Mouse (Mus musculus) stomach, embryonic 14.5 days (tissue): ENCODE data around the gene Sec16b. TPM values are rescaled to one million over a fixed set of nuclear protein-coding genes. Genes with fewer than 3 reads are reported as not detected.

Source experiments
- ATAC-seq: fragments of 200-750 bp; cut with Nextera tagmentation; 2 replicates; pipeline ENCODE4 v1.8.0; 2017; ENCODE audit warnings: low read depth, moderate TSS enrichment; ENCODE audit not compliant: insufficient number of reproducible peaks, insufficient read depth, low FRiP score
- H3K27ac ChIP-seq: fragments of 300-500 bp; sonication (generic); 2 replicates; pipeline ENCODE4 v1.5.1; 2014; ENCODE audit warnings: mild to moderate bottlenecking, low read length, moderate library complexity, mixed read lengths
- H3K27me3 ChIP-seq: fragments of 300-500 bp; sonication (generic); 2 replicates; pipeline ENCODE4 v1.6.1; 2014; ENCODE audit warnings: low read length, control low read depth, mixed read lengths; ENCODE audit not compliant: control insufficient read depth, insufficient read depth
- H3K36me3 ChIP-seq: fragments of 300-500 bp; sonication (generic); 2 replicates; pipeline ENCODE4 v1.6.1; 2014; ENCODE audit warnings: mild to moderate bottlenecking, control low read depth, low read length, moderate library complexity, mixed read lengths; ENCODE audit not compliant: control insufficient read depth, insufficient read depth
- H3K4me1 ChIP-seq: fragments of 300-500 bp; sonication (generic); 2 replicates; pipeline ENCODE4 v1.6.1; 2014; ENCODE audit warnings: low read length, control low read depth, mixed read lengths; ENCODE audit not compliant: control insufficient read depth, insufficient read depth
- H3K4me2 ChIP-seq: fragments of 300-500 bp; sonication (generic); replicated peaks from 2 replicates; pipeline ENCODE4 v1.6.1; 2014; ENCODE audit warnings: low read depth, low read length, control low read depth
- H3K4me3 ChIP-seq: fragments of 300-500 bp; sonication (generic); 2 replicates; pipeline ENCODE4 v1.5.1; 2014; ENCODE audit warnings: low read depth, low read length, control low read depth
- H3K9ac ChIP-seq: fragments of 300-500 bp; sonication (generic); replicated peaks from 2 replicates; pipeline ENCODE4 v1.6.1; 2014; ENCODE audit warnings: low read depth, mild to moderate bottlenecking, control low read depth, low read length, moderate library complexity, mixed read lengths
- H3K9me3 ChIP-seq: fragments of 300-500 bp; sonication (generic); 2 replicates; pipeline ENCODE4 v1.6.1; 2016; ENCODE audit warnings: low read depth, low read length, control low read depth; ENCODE audit not compliant: control insufficient read depth
- WGBS: fragments of 180-500 bp; shearing (Covaris S2); extraction: QIAGEN DNeasy Blood & Tissue Kit; methylation state at CpG from one replicate; pipeline ENCODE4 v1.1.7; 2014; 5-methylcytosine and 5-hydroxymethylcytosine counted together
- polyA plus RNA-seq: library from polyadenylated mRNA; unstranded; fragments of >200 nt; fragmentation: Nextera tagmentation; extraction: Ambion mirVana; gene quantifications from 2 replicates; pipeline ENCODE4 v1.2.1, GENCODE M21; 2014

The Sec16b gene
- 6.7 and 7.9 TPM in 2 replicates for polyA plus RNA-seq

DNA sequence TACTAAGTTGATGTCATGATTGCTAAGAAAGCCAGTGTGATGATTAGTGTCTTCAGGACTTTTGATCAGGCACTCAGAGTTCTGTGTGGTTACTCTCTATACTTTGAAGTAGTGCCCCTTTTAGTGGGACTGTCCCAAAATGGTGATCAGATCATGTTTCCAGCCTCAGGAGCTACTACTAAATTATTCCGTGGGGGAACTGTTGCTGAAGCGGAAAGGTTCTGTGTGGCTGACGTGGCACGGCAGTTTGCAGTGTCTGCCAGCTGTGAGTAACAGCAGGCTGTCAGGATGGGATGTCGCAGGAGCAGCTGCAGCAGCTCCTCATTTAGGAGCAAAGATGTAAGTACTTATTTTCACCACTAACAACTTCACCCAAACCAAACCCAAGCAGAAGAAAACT is at the start of gene Sec16b:
Gene Sec16b, plus strand, starts transcription at position 207 of the 400 bp plus-strand sequence.
- Histone ChIP-seq H3K4me1 (0 out of 2 replicates have a peak, but pooled peaks cover 6% of the 10 kb centered on the region), H3K4me2 (peak within 1 kb of the TSS; percentile 6), H3K27ac (peak within 1 kb of the TSS; percentile 33; the same call in 1 of the 2 replicates), H3K9me3 (no peaks in the 10 kb centered on the region), H3K9ac (no peak within 1 kb of the TSS), H3K27me3 (no peaks in the 10 kb centered on the region), H3K36me3 (no peaks in the 10 kb centered on the region), H3K4me3 (no peak within 1 kb of the TSS)
- no peak; the same call in 1 of the 2 replicates for ATAC-seq
- WGBS, result 19% methylated on average over 5 of the region's 5 CpGs

DNA sequence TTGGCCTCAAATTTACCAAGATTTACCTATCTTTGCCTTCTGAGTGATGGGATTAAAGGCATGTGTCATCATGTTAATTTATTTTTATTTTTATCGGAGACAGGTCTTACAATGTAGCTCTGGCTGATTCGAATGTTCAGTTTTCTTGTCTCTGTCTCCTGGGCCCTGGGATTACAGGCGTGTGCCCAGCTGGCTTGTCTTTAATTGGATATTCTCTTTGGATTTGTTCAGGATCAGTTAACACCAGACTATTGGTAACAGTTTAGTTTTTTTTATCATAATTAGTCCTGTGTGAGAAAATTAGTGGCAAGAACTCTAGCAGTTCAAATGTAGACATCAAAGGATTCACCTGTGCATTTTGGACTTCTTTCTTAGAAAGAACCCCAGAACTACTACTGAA is 48.7 kb upstream of the Sec16b start:
- Histone ChIP-seq H3K27ac (no peak overlapping the region), H3K4me1 (peaks cover 4% of the 10 kb centered on the region; the same call in 1 of the 2 replicates), H3K4me3 (no peak overlapping the region), H3K9me3 (no peaks in the 10 kb centered on the region), H3K9ac (no peak overlapping the region), H3K4me2 (no peak overlapping the region), H3K36me3 (no peaks in the 10 kb centered on the region), H3K27me3 (no peaks in the 10 kb centered on the region)
- 84% methylated on average over 3 of the region's 3 CpGs for WGBS
- ATAC-seq, result no peak

DNA sequence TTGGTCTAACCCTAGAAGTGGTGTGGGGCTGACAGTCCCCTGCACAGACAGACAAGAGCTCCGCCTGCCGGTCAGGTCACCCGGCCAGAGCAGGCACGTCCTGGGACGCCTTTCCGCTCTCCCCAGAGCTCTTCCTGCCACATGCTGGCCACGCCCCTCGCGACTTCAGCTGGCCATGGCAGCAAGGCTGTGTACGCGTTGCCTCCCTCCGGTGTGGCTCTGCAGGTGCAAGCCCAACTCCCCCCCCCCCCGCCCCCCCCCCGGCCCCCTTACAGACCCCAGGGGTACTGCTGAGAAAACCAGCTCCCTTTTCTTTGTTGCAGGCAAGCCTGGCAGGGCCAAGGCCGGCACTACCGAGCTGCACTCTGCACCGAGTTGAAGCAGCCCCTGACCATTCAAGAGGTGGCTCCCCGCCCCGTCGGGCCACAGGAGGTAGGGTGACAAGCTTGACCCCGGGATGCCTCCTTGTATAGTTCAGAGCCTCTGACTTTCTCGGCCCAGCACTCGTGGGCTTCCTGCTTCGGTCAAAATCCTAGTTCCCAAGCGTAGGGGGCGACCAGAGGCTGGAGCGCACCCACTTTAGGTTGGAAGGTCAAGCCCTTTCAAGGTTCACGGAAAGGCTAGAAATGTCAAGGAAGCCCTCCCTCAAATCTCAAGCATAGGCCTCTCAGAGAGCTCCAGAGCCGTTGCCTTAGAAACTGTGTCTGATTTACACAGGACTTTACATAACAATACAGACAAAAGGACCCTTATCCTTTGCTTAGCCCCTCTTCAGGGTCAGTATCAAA is 47.9 kb upstream of the Sec16b start, which contains the start of gene Cryzl2:
Gene Cryzl2, plus strand, starts transcription at position 157 of the 788 bp plus-strand sequence.
- H3K27me3 ChIP-seq, result no peaks in the 10 kb centered on the region
- H3K36me3 ChIP-seq, result no peaks in the 10 kb centered on the region
- no peak within 1 kb of the TSS for H3K9ac ChIP-seq
- peaks cover 4% of the 10 kb centered on the region; the same call in 1 of the 2 replicates for H3K4me1 ChIP-seq
- ATAC-seq, result peak; percentile 91
- H3K9me3 ChIP-seq, result no peaks in the 10 kb centered on the region
- no peak within 1 kb of the TSS for H3K27ac ChIP-seq
- 8% methylated on average over 27 of the region's 29 CpGs for WGBS
- H3K4me3 ChIP-seq, result peak within 1 kb of the TSS; percentile 29
- peak within 1 kb of the TSS; percentile 55 for H3K4me2 ChIP-seq

GRCm38 (mm10) chr1:157459904-157460303 is 46.6 kb upstream of the Sec16b start:
- Histone ChIP-seq H3K27ac (no peak overlapping the region), H3K9me3 (no peaks in the 10 kb centered on the region), H3K9ac (no peak overlapping the region), H3K4me1 (peaks cover 4% of the 10 kb centered on the region; the same call in 1 of the 2 replicates), H3K27me3 (no peaks in the 10 kb centered on the region), H3K4me2 (no peak overlapping the region), H3K36me3 (no peaks in the 10 kb centered on the region), H3K4me3 (no peak overlapping the region)
- WGBS, result 83% methylated on average over 5 of the region's 5 CpGs
- ATAC-seq, result no peak

- no peaks in the 10 kb centered on the region for H3K36me3 ChIP-seq
- no peak overlapping the region for H3K9ac ChIP-seq
- no peaks in the 10 kb centered on the region for H3K27me3 ChIP-seq
- no peaks in the 10 kb centered on the region for H3K9me3 ChIP-seq
- H3K27ac ChIP-seq, result no peak overlapping the region
- peaks cover 4% of the 10 kb centered on the region; the same call in 1 of the 2 replicates for H3K4me1 ChIP-seq
- no peak overlapping the region for H3K4me2 ChIP-seq
- no peak for ATAC-seq
- WGBS, result 93% methylated on average over 5 of the region's 5 CpGs
- no peak overlapping the region for H3K4me3 ChIP-seq
Observed at GRCm38 (mm10) chr1:157461276-157461675, 45.3 kb upstream of the Sec16b start.

DNA sequence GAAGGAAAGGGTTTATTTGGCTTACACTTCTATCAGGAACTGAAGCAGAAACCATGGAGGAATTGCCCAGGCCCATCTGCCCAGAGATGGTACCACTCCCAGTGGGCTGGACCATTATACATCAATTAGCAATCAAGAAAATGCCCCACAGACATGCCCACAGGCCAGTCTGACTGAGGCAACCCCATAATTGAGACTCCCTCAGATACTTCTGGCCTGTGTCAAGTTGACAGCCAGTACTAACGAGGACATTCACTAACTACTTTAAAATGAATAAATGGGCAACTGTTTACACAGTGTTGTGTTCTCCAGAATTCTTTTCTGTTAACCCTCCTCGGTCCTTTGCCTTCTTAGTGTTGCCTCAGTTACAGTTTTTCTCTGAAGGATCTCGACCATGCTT is 44.2 kb upstream of the Sec16b start:
- Histone ChIP-seq H3K27ac (no peak overlapping the region), H3K4me3 (no peak overlapping the region), H3K27me3 (no peaks in the 10 kb centered on the region), H3K9me3 (no peaks in the 10 kb centered on the region), H3K9ac (no peak overlapping the region), H3K4me2 (no peak overlapping the region), H3K36me3 (no peaks in the 10 kb centered on the region), H3K4me1 (peaks cover 4% of the 10 kb centered on the region; the same call in 1 of the 2 replicates)
- 36% methylated on average over 3 of the region's 3 CpGs for WGBS
- peak; percentile 55; the same call in 1 of the 2 replicates for ATAC-seq

DNA sequence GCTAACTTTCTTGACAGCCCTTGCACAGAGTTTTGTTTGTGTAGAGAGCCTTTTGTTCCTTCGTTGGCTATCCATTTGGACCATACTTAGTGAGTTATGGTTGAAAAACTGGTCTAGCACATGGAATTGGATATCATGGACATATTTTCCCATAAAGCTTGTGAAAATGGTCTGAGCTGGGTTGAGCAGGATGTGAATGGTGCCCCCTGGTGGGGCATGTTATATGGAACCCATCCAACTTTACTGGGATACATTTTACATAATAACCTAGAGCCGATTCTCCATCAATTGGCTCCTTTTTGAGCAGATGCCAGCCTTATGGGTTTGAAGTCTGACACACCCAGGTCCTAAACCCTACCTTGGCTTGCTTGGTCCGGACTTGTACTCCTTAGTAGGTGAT is 41.3 kb upstream of the Sec16b start:
- H3K9me3 ChIP-seq, result no peaks in the 10 kb centered on the region
- ATAC-seq, result no peak
- no peaks in the 10 kb centered on the region for H3K36me3 ChIP-seq
- H3K9ac ChIP-seq, result no peak overlapping the region
- no peaks in the 10 kb centered on the region for H3K27me3 ChIP-seq
- no peak overlapping the region for H3K4me2 ChIP-seq
- H3K27ac ChIP-seq, result no peak overlapping the region
- H3K4me3 ChIP-seq, result no peak overlapping the region
- WGBS, result 81% methylated on average over 3 of the region's 3 CpGs
- H3K4me1 ChIP-seq, result no peaks in the 10 kb centered on the region

DNA sequence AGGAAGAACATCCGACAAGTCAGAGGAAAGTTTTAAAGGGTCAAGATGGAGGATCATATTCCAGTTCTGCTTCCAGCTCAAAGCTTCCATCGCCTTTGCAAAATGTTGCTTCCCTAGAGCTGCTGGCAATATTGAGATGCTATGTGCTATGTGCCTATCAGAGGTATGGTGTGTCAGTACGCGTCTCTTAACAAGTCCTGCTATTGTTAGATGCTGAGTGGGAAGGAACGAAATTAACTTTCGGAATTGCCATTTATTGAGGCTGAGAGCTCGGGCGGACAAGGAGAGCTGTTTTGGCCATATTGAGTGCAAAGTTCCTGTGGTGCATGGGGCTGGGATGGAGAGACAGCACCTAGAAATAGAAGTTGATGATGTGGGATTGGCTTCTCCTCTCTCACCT is 38.7 kb upstream of the Sec16b start:
- Histone ChIP-seq H3K4me2 (no peak overlapping the region), H3K9me3 (no peaks in the 10 kb centered on the region), H3K36me3 (no peaks in the 10 kb centered on the region), H3K27me3 (no peaks in the 10 kb centered on the region), H3K27ac (no peak overlapping the region), H3K9ac (no peak overlapping the region), H3K4me1 (no peaks in the 10 kb centered on the region), H3K4me3 (no peak overlapping the region)
- no peak for ATAC-seq
- 90% methylated on average over 8 of the region's 8 CpGs for WGBS
